Mouse (Mus musculus) left cerebral cortex, postnatal 10 days (tissue): ENCODE measurements at regions not wholly inside any gene's neighbourhood (a gene's known extent, or its start where the extent isn't known, plus 50 kb on each side); places are given as distances from the start of the nearest gene placed in this dataset.

Experiments
- DNase-seq, 2 experiments: peaks; one replicate each; pipeline ENCODE4 v3.0.0; 2021 to 2022; ENCODE audit warnings: low spot score in 2 of 2, mixed read lengths in 1 of 2; ENCODE audit errors: extremely low spot score in 1 of 2
- intact Hi-C: fragments of 180-260 bp; cut with DNase I; formaldehyde crosslinking; loops from one replicate; pipeline ENCODE4 v1.15.1; 2025

DNA sequence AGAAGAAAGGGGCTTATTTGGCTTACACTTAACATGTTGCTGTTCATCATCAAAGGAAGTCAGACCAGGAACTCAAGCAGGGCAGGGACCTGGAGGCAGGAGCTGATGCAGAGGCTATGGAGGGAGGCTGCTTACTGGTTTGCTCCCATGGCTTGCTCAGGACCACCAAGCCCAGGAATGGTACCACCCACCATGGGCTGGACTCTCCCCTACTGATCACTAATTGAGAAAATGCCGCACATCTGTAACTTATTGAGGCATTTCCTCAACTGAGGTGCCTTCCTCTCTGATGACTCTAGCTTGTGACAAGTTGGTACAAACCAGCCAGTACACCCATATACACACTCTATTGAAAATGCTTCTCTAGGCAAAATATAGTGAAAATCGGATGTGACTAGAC, 138.9 kb upstream of the Krr1 start:
- no peak for DNase-seq
- intact Hi-C loops: no loop called here

GRCm38 (mm10) chr10:111834280-111834679, 138.2 kb upstream of the Krr1 start:
- intact Hi-C loops: no loop called here
- no peak for DNase-seq

GRCm38 (mm10) chr10:111834925-111835823, 137.3 kb upstream of the Krr1 start:
- intact Hi-C loops: no loop called here
- DNase-seq: peak in 1 of 2 experiments; percentile 45

DNA sequence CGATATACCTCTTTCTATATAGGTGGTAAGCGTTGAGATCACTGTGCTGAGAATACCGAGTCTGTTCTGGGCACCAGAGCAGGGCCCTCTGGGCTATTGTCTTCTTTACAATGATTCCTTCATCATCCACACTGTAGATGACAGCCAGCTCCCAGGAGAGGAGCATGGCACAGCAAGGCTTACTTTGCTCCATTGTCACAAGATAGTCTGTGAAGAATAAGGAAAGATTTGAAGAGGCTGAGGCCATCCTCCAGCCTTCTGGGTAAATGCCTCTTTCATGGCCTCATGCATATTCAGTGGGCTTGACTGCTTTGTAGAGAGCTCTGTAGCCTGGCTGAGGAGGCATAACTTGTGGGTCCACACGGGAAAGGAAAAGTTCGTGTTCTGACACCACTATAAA, 136.3 kb upstream of the Krr1 start:
- no peak for DNase-seq
- intact Hi-C loops: no loop called here

GRCm38 (mm10) chr10:111836802-111837201, 135.7 kb upstream of the Krr1 start:
- intact Hi-C loops: no loop called here
- no peak for DNase-seq

GRCm38 (mm10) chr10:111842321-111842775, 130.1 kb upstream of the Krr1 start:
- DNase-seq: no peak
- intact Hi-C loops: no loop called here

- DNase-seq: no peak
- intact Hi-C loops: no loop called here
These were observed 129.6 kb upstream of the Krr1 start for GRCm38 (mm10) chr10:111842896-111843295.

- no peak for DNase-seq
- intact Hi-C loops: no loop called here
These were observed 129.2 kb upstream of the Krr1 start for GRCm38 (mm10) chr10:111843301-111843700.

- intact Hi-C loops: no loop called here
- no peak for DNase-seq
These were observed 128.3 kb upstream of the Krr1 start for GRCm38 (mm10) chr10:111844144-111844543.

DNA sequence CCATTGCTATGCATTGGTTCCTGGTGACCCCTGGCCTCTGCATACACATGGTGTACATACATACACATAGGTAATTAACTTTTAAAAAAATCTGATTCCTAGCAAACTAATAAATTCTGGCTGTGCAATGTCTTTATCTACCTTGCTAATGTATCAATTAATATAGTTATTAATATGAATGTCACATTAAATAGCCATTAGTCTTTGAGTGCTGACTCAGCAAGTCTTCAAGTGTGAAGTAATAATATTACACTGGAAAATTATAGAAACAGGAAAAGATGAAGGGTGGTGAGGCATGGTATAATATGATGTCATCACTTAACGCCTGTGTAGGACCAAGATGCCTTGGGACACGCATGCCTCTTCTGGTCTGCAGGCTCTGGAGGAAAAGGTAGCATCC, 126.5 kb upstream of the Krr1 start:
- DNase-seq: no peak
- intact Hi-C loops: no loop called here

- intact Hi-C loops: no loop called here
These were observed 118.2 kb upstream of the Krr1 start for GRCm38 (mm10) chr10:111854254-111854653.

DNA sequence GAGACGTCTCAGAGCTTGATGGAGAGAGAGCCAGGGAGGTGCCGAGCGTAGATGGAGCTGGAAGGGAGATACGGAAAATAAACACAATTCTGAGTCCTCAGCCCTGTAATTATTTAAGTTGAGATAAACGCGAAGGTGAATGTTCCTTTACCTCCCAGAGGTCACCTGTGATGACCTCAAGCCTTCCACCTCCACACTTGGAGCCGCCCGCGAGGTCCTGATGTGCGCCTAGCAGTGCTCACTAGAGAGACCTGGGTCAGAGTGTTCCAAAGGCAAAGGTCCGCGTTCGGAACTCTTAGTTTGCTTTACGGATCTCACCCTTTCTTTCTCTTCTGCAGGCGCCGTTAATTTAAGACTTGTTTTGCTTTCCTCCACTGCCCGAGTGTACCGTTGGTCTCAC, 117.0 kb upstream of the Krr1 start:
- intact Hi-C loops: no loop called here
- DNase-seq: no peak

More at GRCm38 (mm10) chr10:111854254-111854653, 118.2 kb upstream of the Krr1 start:
- DNase-seq: no peak

- DNase-seq: no peak
- intact Hi-C loops: no loop called here
These were observed 114.1 kb upstream of the Krr1 start for GRCm38 (mm10) chr10:111858403-111858802.

DNA sequence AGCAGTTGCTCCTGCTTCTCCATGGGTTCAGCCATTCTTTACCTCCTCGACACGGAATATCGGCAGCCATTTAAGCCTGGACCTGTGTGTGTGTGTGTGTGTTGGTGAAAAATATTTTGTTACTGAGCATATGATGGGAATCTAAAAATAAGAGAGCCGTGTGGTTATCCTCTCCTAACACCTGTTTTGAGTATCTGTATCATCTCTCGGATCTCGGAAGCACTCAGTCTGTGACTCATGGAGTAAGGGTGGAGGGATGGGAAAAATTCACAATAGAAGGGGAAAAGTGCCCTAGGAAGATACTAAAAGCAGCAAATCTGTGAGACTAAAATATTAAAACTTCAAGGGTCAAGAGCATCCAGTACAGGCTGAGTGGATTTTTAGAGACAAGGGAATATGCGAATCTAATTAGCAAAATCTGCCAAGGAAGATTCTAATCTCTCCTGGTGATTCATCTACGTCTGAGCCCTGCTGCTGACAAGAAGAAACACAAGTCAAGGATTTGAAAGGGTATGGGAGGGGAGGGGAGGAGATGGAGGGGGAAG, 107.1 kb upstream of the Krr1 start:
- DNase-seq: no peak
- intact Hi-C loops: no loop called here

DNA sequence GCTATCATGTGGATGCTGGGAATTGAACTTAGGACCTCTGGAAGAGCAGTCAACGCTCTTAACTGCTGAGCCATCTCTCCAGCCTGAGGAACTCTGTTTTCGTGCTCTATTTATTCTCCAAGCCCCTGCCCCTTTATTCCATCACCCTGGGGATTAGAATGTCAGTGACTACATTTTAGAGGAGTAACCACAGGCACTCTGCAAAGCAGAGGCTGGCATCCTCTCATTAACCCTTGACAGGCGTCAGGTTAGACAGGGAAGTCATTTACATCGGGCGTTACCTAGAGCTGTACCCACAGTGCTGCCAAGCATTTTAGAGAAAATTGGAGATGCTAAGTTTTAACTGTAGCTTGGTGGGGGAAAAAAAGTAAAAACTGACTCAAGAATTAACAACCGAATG, 105.4 kb upstream of the Krr1 start:
- no peak for DNase-seq
- intact Hi-C loops: no loop called here

GRCm38 (mm10) chr10:111867538-111867937, 104.9 kb upstream of the Krr1 start:
- no peak for DNase-seq
- intact Hi-C loops: no loop called here

- intact Hi-C loops: no loop called here
These were observed 92.1 kb upstream of the Krr1 start for GRCm38 (mm10) chr10:111880354-111880753.

DNA sequence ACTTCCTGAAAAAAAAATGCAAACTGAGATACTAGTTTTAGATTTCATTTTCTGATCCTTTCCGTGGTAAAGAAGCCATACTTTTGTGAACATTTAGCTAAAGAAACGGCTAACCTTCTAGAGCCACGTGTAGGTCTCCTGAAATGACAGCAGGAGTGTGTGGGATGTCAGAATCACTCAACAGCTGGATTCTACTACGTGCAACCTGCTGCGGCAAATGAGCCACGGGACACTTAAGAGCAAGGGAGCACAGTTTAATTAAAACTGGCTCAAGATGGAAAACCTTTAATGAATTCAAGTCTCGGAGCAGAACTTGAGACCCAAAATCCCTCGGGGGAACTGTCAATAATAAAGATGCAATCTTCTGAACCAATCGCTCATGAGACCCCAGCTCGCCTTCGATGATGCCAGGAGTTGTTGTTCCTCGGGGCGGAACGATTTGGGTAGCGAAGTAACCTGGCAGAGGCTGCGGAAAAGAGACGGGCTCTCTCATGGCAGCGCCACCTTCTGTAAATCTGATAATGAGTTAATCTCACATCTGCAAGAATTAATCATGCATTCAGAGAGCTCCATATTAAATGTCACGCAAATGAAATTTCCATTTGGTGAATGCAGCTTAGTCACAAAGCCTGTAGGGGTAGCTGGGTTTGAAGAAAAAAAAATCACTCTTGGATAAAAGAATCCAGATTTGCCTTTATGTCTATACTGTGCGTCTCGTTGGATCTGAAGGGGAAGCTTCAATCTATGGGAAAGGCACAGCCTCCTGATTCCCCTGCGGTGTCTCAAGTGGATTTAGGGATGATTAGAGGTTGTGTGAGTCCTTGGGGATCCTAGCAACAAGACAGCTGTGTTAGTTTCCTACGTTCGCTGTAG, 90.9 kb upstream of the Krr1 start:
- intact Hi-C loops: no loop called here
- DNase-seq: no peak

More at GRCm38 (mm10) chr10:111880354-111880753, 92.1 kb upstream of the Krr1 start:
- no peak for DNase-seq

DNA sequence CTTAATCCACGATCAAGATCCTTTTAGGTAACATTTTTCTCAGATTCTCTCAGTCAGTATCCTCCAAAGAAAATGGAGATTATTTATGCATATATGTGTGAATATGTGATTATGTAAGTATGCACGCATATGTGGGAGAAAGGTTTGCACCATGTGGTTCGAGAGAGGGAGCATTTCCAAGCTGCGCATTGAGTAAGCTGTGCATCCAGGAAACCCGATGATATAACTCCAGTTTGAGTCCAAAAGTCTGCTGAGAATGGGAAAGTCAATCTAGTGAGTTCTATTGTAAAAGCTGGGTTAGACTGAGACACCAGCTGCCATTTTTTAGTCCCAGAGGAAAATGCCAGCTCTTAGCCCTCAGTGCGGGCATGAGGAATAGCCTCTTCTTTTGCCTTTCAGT, 89.9 kb upstream of the Krr1 start:
- intact Hi-C loops: no loop called here
- no peak for DNase-seq
